Mouse (Mus musculus): ENCODE data around the gene Zic4.

Gene Zic4

DNA sequence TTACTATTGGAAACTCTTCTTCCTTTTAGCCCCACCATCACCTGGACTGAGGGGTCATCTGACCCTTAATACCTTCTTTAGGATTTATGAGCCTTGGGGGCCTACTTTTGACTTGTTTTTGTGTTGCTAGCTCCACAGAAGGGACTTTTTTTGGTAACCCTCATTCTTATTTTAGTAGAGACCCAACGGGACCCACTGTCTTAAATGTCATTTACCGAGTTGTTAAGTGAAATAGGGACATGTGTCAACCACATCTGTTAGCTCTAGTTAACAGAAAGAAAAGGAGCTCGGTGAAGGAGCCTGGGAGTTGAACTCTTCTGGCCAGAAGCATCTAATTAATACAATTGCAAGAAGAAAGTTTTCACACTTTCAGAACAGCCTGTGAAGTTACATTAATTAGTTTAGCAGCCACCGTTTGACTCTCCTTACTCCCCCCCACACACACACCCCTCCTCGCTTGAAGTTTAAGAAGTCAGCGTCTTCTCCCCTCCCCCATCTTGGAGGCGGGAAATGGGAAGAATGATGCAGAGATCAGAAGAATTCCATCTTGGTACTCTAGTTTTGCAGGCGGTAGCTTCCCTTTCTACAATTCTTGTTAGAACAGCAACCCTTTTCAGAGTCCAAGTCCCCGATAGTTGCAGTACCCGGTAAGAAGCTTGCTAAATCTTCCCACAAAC lies 17.7 kb downstream of the Zic4 start:
- no peak for DNase-seq (ENCODE audit: low spot score)

DNA sequence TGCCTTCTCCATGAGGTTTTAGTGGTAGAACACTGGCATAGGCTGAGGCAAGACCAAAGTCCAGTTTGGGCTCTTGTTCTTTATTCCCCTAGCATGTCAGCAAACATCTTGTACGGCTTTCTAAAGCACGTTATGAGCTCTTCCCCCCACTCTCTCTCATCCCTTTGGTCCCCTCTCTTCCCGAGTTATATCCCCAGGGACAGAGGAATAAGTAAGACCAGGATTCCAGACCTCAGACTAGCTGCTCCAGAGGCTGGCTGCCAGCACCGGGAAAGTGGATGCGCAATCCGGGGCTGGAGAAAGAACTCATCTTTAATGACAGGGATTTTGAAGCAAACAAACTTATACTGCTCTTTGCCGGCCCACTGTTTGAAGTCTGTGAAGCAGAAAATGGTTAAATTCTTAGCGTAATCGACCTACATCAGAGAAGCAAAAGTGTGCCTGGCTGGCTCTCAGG lies 18.3 kb downstream of the Zic4 start:
- no peak for DNase-seq (ENCODE audit: low spot score)

DNA sequence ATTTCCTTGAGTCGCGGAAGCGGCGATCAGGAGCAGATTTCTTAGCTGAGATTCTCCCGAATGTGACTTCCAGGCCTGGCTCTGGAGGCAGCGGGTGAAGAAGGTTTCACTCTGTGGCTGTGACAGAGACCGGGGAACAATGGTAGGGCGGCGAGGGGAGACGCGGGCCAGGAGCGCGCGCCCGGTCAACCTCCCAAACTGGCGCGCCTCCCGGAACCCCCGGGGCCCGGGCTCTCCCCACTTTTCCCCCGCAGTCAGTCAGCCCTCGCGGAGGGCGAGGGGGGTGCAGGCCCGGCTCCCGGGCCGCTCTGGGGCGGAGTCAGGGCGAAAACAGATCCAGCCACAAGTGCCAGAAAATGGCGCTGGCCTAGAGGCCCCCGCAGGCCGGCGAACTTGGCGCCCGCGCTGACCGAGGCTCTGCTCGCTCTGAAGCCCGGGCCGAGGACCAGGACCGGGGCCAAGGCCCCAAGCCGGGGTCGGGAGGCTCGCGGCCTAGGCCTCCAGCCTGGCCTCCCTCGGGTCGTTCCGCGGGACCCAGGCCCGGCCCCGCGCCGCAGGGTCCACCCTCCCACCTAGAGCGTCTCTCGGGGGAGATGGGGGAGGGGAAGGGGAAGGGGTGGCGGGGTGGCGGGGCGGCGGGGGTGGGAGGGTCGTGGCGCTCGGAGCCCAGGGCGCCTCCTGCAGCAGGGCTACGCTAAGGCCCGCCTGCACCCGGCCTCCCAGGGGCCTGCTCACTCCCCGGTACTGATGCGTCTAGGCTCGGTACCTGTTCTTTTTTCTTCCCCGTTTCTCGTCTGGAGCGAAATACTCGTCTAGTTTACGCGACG lies 19.3 kb downstream of the Zic4 start:
- no peak for DNase-seq (ENCODE audit: low spot score)

DNA sequence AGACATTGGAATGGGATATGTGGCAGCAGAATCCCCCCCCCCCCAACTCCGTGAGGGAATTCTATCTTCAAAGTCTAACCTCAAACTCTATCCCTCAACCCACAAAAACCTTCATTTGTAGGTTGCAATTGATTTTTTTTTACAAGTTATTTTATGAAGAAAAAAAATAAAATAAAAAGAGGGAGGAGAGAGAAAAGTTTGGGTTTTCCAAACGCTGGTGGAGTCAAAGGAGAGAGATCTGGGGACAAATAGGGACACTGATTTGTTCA lies 19.8 kb downstream of the Zic4 start:
- no peak for DNase-seq (ENCODE audit: low spot score)

GRCm38 (mm10) chr9:91382471-91383255 lies 20.4 kb downstream of the Zic4 start:
- no peak for DNase-seq (ENCODE audit: low spot score)

DNA sequence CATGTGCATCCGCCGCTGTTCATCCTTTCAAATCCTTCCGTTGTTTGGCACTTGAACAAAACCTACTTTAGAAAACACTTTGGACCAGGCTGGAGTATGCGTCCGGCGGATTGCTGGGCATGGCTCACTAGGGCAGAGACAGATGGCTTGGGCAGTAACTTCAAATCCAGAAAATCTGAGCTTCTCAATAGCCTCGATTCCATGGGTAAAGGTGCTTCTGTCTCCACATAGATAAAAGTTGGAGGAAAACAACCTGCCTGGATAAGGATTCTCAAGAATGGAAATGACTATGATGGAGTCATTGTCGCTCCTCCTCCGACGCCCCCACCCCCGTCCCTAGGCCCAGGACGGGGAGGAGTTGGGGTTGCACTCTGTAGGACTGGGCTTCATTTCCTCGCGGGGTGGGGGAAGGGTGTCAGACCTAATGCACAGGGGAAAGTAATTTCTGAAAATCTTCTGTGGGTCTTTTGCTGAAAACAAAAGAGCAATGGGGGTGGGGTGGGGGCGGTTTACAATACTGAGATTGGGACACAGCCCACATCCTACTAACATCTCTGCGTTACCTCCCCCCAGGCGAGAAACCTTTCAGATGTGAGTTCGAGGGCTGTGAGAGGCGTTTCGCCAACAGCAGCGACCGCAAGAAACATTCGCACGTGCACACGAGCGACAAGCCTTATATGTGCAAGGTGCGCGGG lies 21.4 kb downstream of the Zic4 start:
- no peak for DNase-seq (ENCODE audit: low spot score)

DNA sequence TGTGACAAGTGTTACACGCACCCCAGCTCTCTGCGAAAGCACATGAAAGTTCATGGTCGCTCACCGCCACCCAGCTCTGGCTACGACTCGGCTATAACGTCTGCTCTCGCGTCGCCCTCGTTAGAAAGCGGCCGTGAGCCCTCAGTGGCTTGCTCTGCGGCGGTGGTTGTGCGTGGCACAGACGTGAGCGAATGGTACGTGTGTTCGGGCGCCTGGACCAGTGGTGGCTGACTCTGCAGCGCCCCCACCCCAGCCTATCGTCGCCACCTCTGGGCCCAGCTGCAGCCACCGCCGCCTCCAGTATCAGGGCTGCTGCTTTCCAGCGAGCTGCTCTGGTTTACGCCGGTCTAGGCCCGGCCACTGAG lies 21.9 kb downstream of the Zic4 start:
- no peak for DNase-seq (ENCODE audit: low spot score)

DNA sequence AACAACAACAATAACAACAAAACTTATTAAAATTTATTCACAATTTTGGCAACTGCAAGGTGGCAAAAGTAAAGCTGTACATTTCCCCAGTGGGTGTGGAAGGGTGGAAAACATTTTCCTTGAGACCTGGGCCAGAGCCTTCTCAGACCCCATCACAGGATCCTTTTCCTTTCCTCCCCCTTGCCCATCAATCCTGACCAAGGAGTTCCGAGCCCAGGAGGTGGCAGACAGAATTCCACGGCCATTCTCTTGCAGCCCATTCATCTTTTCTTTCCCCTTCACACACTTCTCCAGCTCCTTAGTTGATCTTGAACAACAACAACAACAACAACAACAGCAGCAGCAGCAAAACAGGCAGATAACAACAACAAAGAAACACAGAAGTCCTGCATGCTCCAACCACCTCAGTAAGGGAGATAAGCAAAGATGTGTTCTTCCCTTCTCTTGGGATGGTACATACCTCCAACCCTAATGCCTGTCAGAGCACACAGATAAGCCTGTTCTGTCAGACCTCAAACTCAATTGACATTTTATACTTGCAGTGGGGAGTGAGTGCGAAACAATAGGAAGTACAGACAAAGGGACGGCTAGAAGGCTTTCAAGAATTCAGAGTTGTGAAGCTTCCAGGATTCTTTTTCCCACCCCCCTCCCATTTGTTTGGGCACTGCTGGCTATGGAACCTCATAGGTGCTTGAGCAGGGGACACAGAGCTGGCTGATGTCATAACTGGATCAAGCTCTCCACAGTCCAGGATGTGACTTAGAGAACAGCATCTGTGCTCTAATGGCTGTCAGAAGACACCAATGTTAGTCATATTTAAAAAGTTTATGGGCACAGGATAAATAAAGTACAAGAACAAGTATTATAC lies 22.7 kb downstream of the Zic4 start:
- DNase-seq (ENCODE audit: low spot score), result no peak

GRCm38 (mm10) chr9:91385561-91386430 lies 23.6 kb downstream of the Zic4 start:
- no peak for DNase-seq (ENCODE audit: low spot score)

DNA sequence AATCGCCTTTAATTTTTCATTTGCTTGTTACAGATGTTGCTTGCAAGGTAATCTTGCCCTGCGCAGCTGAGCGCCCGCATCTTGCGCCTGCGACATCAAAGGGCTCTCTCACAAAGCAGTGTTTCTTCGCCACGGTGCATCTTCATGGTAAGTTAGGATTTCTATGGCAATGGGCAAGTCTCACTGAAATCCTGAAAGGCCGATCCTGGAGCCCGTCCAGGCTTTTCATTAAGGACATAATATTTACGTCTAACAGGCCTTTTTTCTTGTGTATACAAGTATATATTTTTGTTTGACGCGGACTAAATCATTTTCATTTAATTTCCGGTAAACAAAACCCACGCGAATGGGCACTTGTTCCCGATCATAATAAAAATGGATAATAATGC lies 24.3 kb downstream of the Zic4 start:
- no peak for DNase-seq (ENCODE audit: low spot score)

GRCm38 (mm10) chr9:91386891-91387739 lies 24.9 kb downstream of the Zic4 start:
- DNase-seq (ENCODE audit: low spot score), result no peak

GRCm38 (mm10) chr9:91387740-91388080 lies 25.5 kb downstream of the Zic4 start:
- DNase-seq (ENCODE audit: low spot score), result no peak

GRCm38 (mm10) chr9:91388173-91388572 lies 26.0 kb downstream of the Zic4 start:
- no peak for DNase-seq (ENCODE audit: low spot score)

GRCm38 (mm10) chr9:91393376-91394068 lies 31.3 kb downstream of the Zic4 start:
- DNase-seq (ENCODE audit: low spot score), result no peak

GRCm38 (mm10) chr9:91394211-91394646 lies 32.0 kb downstream of the Zic4 start:
- DNase-seq (ENCODE audit: low spot score), result no peak

DNA sequence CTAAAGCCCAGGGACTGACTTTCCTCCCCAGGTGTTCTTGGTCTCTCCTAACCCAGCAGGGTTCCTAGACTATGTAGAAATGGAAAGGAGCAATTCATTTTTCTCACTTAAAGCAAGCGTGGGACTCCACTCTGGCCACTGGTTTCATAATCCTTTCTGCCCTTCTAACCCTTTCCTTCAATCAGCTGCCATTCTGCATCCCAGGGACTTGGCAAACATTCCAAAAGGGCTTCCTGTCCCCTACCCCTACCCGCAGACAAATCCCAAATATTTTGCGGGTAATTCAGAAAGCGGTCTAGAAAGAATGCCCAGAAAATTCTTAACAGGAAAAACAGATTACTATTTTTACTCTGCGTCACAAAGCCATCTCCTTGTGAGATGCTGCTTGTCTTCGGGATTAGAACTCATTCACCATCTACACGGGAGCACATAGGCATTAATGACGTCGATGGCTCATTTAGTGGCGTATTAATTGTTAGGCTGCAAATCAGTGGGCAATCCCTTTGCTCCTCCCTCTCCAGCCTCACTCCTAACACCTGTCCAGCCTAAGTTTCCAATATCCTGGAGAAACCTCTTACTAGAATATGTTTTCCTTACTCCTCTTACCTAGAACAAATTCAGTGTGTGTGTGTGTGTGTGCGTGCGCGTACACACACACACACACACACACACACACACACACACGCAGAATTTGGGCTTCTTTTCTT lies 33.0 kb downstream of the Zic4 start:
- no peak for DNase-seq (ENCODE audit: low spot score)

- DNase-seq (ENCODE audit: low spot score), result no peak
Measured at GRCm38 (mm10) chr9:91399976-91400375, 37.8 kb downstream of the Zic4 start.

DNA sequence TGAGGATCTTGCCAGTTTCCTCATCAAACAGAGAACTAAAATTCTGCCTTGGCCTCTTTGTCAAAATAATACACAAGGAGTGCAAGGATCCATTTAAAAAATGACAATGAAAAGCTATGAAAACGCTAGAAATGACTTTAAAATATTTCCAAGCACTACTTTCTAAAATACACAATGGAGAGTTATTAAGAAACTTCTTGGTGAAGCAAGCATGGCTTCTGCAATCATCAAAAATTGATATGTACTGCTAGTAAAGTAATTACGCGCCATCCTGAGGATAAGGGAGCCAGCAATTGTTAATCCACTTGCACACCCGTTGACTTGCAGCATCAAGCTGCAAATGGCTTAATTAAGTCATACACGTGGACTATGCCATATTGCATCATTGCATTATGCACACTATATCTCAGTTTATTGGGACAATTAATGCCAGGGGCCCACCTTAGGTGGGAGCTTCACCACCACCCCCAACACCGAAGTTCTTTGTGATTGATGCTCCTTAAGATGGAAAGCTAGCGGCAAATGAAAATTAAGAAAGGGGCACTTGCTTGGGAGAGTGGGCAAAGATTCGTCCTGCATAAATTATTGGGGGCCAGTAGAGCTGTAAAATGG lies 38.4 kb downstream of the Zic4 start:
- DNase-seq (ENCODE audit: low spot score), result no peak
